Mouse (Mus musculus): ENCODE results near the gene Hist1h2ad. TPM values are rescaled to one million over a fixed set of nuclear protein-coding genes. Genes with fewer than 3 reads are reported as not detected.
"Not testable (repeated sequence)": the region's sequence is repeated elsewhere in the genome, so short reads cannot be mapped to it uniquely, and the experiment has no call there.

Hist1h2ad gene
- polyA plus RNA-seq, 1 experiment from 2014 or later = 3.9 TPM

DNA sequence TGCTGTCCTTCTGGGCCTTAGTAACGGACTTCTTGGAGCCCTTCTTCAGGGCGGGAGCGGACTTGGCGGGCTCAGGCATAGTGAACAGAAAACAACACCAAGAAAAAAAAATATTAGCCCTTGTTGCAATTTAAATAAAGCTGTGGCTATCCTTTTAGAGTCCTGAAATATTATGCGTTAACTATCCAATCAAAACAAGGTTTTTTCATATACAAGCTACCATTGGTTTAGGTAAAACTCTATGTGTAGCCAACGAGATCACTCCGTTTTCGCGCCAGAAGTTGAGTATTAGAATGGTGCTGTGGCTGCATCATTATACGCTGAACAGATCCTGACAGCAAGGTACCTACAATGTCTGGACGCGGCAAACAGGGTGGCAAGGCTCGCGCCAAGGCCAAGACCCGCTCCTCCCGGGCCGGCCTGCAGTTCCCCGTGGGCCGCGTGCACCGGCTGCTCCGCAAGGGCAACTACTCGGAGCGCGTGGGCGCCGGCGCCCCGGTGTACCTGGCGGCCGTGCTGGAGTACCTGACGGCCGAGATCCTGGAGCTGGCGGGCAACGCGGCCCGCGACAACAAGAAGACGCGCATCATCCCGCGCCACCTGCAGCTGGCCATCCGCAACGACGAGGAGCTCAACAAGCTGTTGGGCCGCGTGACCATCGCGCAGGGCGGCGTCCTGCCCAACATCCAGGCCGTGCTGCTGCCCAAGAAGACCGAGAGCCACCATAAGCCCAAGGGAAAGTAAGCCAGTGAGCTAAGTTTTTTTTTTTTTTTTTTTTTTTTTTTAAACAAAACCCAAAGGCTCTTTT is 40.4 kb upstream of the Hist1h2ad start, which contains the start of gene Hist1h2af:
Gene Hist1h2af (plus strand): TSS at position 347 of the 808 bp plus-strand sequence.
- Histone ChIP-seq H3K27ac (replicated peaks) (peak within 1 kb of the TSS; percentile 99), H3K9ac (peak within 1 kb of the TSS; percentile 26; the same call in 1 of the 2 replicates), H3K4me1 (peaks cover 34% of the 10 kb centered on the region), H3K4me3 (replicated peaks) (peak within 1 kb of the TSS; percentile 61), H3K4me2 (replicated peaks) (peak within 1 kb of the TSS; percentile 72)
- H3K36me3 ChIP-seq; H3K27me3 ChIP-seq; H3K9me3 ChIP-seq (replicated peaks): not testable (repeated sequence)
- WGBS = under 1% methylated on average over 28 of the region's 53 CpGs
- ATAC-seq (ENCODE audit: insufficient number of reproducible peaks, low FRiP score, low TSS enrichment, low read depth) = peak; percentile 52

DNA sequence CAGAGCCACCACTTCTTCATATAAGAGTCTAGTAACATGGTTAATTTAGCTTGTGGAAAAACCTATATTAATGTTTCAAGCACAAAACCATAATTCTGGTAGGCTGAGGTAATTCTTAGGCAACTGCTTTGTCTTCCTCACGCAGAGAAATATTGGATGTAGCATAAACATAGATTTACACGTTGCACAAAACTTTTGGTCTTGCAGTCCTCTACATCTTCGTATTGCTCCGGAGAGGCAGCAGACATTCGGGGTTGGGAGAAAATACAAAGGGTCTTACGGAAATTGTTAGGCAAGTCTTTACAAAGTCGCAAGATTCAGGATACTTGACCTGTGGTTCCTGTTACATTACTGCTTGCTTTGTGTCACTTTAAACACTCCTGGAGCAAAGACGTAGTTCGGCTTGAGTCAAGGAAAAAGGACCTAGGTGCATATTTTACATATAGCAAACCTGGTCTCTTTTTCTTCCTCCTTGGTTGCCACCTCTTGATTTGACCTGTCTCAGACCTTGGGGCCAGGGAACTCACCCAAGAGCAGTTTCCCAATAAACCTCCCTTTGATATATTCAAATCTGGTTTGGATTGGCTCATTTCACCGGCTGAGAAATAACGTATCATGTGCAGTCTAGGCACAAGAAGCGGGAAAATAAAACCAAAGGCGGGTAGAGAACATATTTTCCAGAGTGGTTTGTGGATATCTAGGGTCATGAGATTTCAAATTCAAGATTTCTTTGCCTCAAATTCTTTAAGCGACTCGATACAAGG is 39.6 kb upstream of the Hist1h2ad start:
- H3K27me3 ChIP-seq = no peaks in the 10 kb centered on the region
- peak overlapping the region; percentile 72 for H3K4me2 ChIP-seq (replicated peaks)
- H3K27ac ChIP-seq (replicated peaks) = peak overlapping the region; percentile 92
- under 1% methylated on average over 15 of the region's 15 CpGs for WGBS
- no peak for ATAC-seq (ENCODE audit: insufficient number of reproducible peaks, low FRiP score, low TSS enrichment, low read depth)
- H3K4me1 ChIP-seq = peaks cover 29% of the 10 kb centered on the region
- H3K4me3 ChIP-seq (replicated peaks) = peak overlapping the region; percentile 61
- peak overlapping the region; percentile 26; the same call in 1 of the 2 replicates for H3K9ac ChIP-seq
- no peaks in the 10 kb centered on the region for H3K9me3 ChIP-seq (replicated peaks)
- H3K36me3 ChIP-seq = no peaks in the 10 kb centered on the region

DNA sequence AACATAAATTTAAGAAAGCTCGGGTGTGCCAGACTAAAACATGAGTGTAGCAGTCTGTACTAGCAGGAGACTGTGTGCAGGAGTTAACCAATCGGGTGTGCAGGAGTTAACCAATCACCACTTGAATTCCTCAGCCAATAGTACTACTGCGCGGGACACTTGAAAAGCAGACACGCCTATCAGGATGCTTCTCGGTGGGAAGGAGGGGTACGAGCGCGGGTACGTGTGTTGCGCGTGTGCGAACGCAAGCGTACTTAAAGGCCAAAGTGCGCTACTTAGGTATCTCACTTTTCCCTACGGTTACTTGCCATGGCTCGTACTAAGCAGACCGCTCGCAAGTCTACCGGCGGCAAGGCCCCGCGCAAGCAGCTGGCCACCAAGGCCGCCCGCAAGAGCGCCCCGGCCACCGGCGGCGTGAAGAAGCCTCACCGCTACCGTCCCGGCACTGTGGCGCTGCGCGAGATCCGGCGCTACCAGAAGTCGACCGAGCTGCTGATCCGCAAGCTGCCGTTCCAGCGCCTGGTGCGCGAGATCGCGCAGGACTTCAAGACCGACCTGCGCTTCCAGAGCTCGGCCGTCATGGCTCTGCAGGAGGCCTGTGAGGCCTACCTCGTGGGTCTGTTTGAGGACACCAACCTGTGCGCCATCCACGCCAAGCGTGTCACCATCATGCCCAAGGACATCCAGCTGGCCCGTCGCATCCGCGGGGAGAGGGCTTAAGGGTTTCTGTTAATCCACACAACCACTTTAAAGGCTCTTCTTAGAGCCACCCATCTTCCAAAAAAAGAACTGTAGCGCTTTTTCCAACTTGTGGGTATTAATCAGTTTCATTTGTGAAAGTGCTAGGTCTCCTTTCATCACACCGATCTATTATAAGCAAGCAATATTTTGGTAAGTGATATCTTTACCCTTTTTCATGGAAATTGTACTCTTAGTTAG is 38.8 kb upstream of the Hist1h2ad start, which contains the start of gene Hist1h3g:
Gene Hist1h3g (plus strand): TSS at position 286 of the 939 bp plus-strand sequence.
- Histone ChIP-seq H3K4me1 (peaks cover 29% of the 10 kb centered on the region), H3K9ac (peak within 1 kb of the TSS; percentile 35), H3K4me2 (replicated peaks) (peak within 1 kb of the TSS; percentile 72), H3K4me3 (replicated peaks) (peak within 1 kb of the TSS; percentile 61), H3K27ac (replicated peaks) (peak within 1 kb of the TSS; percentile 92)
- not testable (repeated sequence) for H3K27me3 ChIP-seq; H3K36me3 ChIP-seq; H3K9me3 ChIP-seq (replicated peaks)
- ATAC-seq (ENCODE audit: insufficient number of reproducible peaks, low FRiP score, low TSS enrichment, low read depth) = peak; percentile 90
- under 1% methylated on average over 47 of the region's 62 CpGs for WGBS

DNA sequence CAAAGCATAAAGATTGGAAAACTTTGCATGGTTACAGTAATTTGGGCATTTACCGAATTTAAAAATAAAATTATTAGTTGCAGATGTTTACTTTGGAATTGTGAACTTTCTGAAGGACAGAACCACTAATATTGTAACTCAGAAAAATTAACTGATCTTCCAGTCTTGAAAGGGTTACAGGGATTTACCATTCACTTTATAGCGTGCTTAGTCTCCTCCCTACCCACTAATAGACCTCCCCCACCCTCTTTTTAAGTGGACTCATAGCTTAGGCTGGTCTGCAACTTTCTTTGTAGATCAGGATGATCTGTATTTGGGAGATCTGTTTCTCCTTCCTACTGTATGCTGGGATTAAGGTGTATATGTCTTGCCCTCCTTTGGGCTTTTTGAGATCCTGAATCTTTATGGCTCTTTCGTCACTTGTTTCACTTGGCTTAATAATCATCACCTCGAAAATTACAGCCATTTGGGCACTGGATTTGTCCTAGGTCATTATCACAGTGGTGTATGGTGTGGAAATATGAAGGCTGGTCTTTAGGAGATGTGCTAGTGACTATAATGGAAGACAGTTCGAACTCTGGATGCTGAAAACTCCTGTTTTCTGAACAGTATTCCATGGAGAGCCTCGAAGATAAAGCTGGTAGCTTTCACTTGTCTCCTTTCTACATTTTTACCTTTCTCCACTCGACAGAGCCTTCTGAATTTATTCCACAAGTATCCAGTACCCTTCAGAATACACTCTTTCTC is 37.9 kb upstream of the Hist1h2ad start:
- 19% methylated on average over 7 of the region's 7 CpGs for WGBS
- Histone ChIP-seq H3K27me3 (no peaks in the 10 kb centered on the region), H3K27ac (replicated peaks) (peak overlapping the region; percentile 63), H3K4me1 (peaks cover 29% of the 10 kb centered on the region), H3K9ac (peak overlapping the region; percentile 12; the same call in 1 of the 2 replicates), H3K4me2 (replicated peaks) (peak overlapping the region; percentile 72), H3K9me3 (replicated peaks) (no peaks in the 10 kb centered on the region), H3K4me3 (replicated peaks) (peak overlapping the region; percentile 61), H3K36me3 (no peaks in the 10 kb centered on the region)
- no peak for ATAC-seq (ENCODE audit: insufficient number of reproducible peaks, low FRiP score, low TSS enrichment, low read depth)

DNA sequence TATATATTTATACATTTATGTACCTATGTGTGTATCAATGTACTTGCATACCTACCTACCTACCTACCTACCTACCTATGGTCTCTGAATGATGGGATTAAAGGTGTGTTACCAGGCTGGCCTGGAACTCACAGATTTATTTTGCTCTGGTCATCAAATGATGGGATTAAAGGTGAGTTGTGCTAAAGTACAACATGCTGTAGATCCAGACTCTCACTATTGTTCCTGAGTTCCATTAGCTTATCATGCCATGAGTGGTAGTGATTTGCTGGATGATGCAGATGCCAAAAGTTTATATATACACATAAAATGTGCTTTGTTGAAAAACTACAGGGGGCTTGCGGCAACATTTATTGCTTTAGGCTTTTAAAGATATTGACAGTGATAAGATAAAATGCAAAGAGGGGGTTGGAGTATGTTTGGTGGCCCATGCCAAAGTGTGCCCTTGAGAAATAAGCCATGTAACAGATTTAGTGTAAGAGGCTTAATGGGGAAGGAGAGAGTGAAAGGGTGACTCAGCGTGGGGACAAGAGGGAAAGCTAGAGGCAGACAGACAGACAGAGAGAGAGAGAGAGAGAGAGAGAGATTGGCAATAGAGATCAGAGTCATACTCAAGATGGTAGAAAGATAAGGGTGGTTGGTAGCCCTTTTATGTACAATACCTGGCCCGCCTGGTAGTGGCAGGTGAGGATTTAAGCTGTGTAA is 37.0 kb upstream of the Hist1h2ad start:
- no peak overlapping the region for H3K27ac ChIP-seq (replicated peaks)
- peaks cover 27% of the 10 kb centered on the region for H3K4me1 ChIP-seq
- H3K27me3 ChIP-seq = no peaks in the 10 kb centered on the region
- H3K9ac ChIP-seq = no peak overlapping the region
- no peaks in the 10 kb centered on the region for H3K36me3 ChIP-seq
- H3K4me3 ChIP-seq (replicated peaks) = peak overlapping the region; percentile 61; the same call in 1 of the 2 replicates
- ATAC-seq (ENCODE audit: insufficient number of reproducible peaks, low FRiP score, low TSS enrichment, low read depth) = no peak
- peak overlapping the region; percentile 72; the same call in 1 of the 2 replicates for H3K4me2 ChIP-seq (replicated peaks)
- H3K9me3 ChIP-seq (replicated peaks) = no peaks in the 10 kb centered on the region
- WGBS = 75% methylated on average over 3 of the region's 3 CpGs

DNA sequence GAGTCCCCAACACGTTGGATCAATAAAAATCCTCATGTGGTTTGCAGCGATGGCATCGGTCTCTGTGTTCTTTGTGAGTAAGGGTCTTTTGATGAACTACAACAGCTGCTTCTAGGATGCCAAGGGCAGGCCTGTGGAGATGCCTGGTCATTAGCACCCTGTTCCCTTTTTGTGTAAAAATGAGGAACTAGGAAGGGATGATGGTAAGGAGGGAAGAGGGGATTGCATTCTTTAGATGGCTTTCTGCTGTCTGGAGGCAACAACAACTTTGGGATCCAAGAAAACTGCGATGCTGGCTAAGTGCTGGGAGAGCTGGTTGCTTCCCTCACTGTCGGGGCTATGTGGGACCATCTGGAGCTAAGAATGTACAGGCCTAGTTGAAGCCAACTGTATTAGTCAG is 35.9 kb upstream of the Hist1h2ad start:
- no peak for ATAC-seq (ENCODE audit: insufficient number of reproducible peaks, low FRiP score, low TSS enrichment, low read depth)
- H3K9ac ChIP-seq = no peak overlapping the region
- 51% methylated on average over 5 of the region's 5 CpGs for WGBS

DNA sequence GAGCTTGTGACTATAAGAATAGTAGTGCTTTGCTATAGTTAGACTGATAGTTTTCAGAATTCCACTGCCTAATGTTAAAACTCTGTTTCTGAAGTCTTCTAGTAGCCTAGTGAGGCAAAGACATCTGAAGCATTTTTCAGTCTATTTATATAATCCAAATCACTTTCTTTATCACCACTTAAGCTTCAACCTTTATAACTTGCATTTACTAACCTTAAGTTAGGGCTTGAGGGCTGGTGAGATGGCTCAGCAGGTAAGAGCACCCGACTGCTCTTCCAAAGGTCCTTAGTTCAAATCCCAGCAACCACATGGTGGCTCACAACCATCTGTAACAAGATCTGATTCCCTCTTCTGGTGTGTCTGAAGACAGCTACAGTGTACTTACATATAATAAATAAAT is 34.4 kb upstream of the Hist1h2ad start:
- not testable (repeated sequence) for H3K4me3 ChIP-seq (replicated peaks); H3K36me3 ChIP-seq; H3K27ac ChIP-seq (replicated peaks); H3K9me3 ChIP-seq (replicated peaks); ATAC-seq (ENCODE audit: insufficient number of reproducible peaks, low FRiP score, low TSS enrichment, low read depth); H3K27me3 ChIP-seq; H3K4me2 ChIP-seq (replicated peaks); H3K9ac ChIP-seq
- peaks cover 13% of the 10 kb centered on the region; the same call in 1 of the 2 replicates for H3K4me1 ChIP-seq
- 81% methylated on average over 1 of the region's 1 CpGs for WGBS

More for the DNA sequence above, 35.9 kb upstream of the Hist1h2ad start:
- Histone ChIP-seq H3K4me1 (peaks cover 21% of the 10 kb centered on the region), H3K9me3 (replicated peaks) (no peaks in the 10 kb centered on the region), H3K27ac (replicated peaks) (no peak overlapping the region), H3K36me3 (no peaks in the 10 kb centered on the region), H3K4me2 (replicated peaks) (no peak overlapping the region), H3K27me3 (no peaks in the 10 kb centered on the region), H3K4me3 (replicated peaks) (no peak overlapping the region)

DNA sequence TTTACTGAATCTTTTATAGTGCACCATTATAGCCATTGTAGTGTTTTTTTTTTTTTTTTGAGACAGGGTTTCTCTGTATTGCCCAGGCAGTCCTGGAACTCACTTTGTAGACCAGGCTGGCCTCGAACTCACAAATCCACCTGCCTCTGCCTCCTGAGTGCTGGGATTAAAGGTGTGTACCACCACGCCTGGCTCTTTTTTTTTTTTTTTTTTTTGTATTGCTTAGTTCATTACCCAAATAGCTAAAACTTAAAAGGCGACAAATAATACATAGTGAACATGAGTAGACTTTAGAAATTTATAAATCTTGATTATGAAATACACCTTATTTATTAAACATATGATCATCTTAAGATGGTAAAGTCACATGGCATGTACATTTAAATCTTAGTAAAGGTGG is 32.7 kb upstream of the Hist1h2ad start:
- no peak for ATAC-seq (ENCODE audit: insufficient number of reproducible peaks, low FRiP score, low TSS enrichment, low read depth)
- Histone ChIP-seq H3K36me3 (no peaks in the 10 kb centered on the region), H3K4me2 (replicated peaks) (no peak overlapping the region), H3K9me3 (replicated peaks) (no peaks in the 10 kb centered on the region), H3K9ac (no peak overlapping the region), H3K4me3 (replicated peaks) (no peak overlapping the region), H3K27ac (replicated peaks) (no peak overlapping the region), H3K4me1 (peaks cover 6% of the 10 kb centered on the region; the same call in 1 of the 2 replicates), H3K27me3 (no peaks in the 10 kb centered on the region)
- 86% methylated on average over 3 of the region's 3 CpGs for WGBS

DNA sequence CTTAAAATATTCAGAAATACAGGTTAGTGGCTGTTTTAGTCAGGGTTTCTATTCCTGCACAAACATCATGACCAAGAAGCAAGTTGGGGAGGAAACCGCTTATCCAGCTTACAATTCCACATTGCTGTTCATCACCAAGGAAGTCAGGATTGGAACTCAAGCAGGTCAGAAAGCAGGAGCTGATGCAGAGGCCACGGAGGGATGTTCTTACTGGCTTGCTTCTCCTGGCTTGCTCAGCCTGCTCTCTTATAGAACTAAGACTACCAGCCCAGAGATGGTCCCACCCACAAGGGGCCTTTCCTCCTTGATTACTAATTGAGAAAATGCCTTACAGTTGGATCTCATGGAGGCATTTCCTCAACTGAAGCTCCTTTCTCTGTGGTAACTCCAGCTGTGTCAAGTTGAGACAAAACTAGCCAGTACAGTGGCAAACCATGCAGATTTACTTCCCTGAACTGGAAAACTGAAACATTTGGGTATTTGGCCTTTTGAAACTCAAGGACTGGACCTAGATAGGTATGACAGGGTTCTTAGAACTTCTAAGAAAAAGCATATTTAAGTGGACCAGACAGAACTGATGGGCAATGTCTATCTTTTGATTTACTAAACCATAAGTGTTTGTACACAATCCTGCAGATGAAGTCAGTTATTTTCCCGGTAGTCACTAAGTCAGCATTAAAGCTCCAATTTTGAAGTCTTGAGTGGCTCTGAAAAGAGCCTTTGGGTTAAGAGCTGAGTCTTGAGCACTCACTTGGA is 31.8 kb upstream of the Hist1h2ad start:
- peak overlapping the region; percentile 39 for H3K9ac ChIP-seq
- H3K4me2 ChIP-seq (replicated peaks) = peak overlapping the region; percentile 70
- H3K27ac ChIP-seq (replicated peaks) = peak overlapping the region; percentile 87
- ATAC-seq (ENCODE audit: insufficient number of reproducible peaks, low FRiP score, low TSS enrichment, low read depth); H3K4me1 ChIP-seq; H3K9me3 ChIP-seq (replicated peaks); H3K27me3 ChIP-seq; H3K36me3 ChIP-seq: not testable (repeated sequence)
- WGBS = 3% methylated on average over 3 of the region's 3 CpGs
- H3K4me3 ChIP-seq (replicated peaks) = peak overlapping the region; percentile 50

Measured in embryonic facial prominence, embryonic 15.5 days (tissue).